Mouse (Mus musculus) stomach, embryonic 16.5 days (tissue): ENCODE data around the gene Wwp2. TPM values are rescaled to one million over a fixed set of nuclear protein-coding genes. Genes with fewer than 3 reads are reported as not detected.
A peak's percentile ranks its signal among the peaks of the same experiment; 100 is the strongest.

Experiments
- ATAC-seq: fragments of 200-750 bp; cut with Nextera tagmentation; 2 replicates; pipeline ENCODE4 v1.8.0; 2017; ENCODE audit warnings: moderate number of reproducible peaks, moderate TSS enrichment; ENCODE audit not compliant: insufficient read depth, low FRiP score
- H3K27ac ChIP-seq: fragments of 300-500 bp; sonication (generic); 2 replicates; pipeline ENCODE4 v1.5.1; 2014; ENCODE audit warnings: low read length
- H3K27me3 ChIP-seq: fragments of 300-500 bp; sonication (generic); 2 replicates; pipeline ENCODE4 v1.6.1; 2014; ENCODE audit warnings: low read length, control low read depth, mixed read lengths; ENCODE audit not compliant: control insufficient read depth, insufficient read depth
- H3K36me3 ChIP-seq: fragments of 300-500 bp; sonication (generic); 2 replicates; pipeline ENCODE4 v1.6.1; 2014; ENCODE audit warnings: low read length; ENCODE audit not compliant: control insufficient read depth, insufficient read depth
- H3K4me1 ChIP-seq: fragments of 300-500 bp; sonication (generic); 2 replicates; pipeline ENCODE4 v1.6.1; 2014; ENCODE audit warnings: low read length, control low read depth, mixed read lengths; ENCODE audit not compliant: control insufficient read depth, insufficient read depth
- H3K4me2 ChIP-seq: fragments of 300-500 bp; sonication (generic); 2 replicates; pipeline ENCODE4 v1.6.1; 2014; ENCODE audit warnings: low read depth, low read length, mixed read lengths
- H3K4me3 ChIP-seq: fragments of 300-500 bp; sonication (generic); replicated peaks from 2 replicates; pipeline ENCODE4 v1.5.1; 2014; ENCODE audit warnings: mild to moderate bottlenecking, low read length
- H3K9ac ChIP-seq: fragments of 300-500 bp; sonication (generic); 2 replicates; pipeline ENCODE4 v1.6.1; 2014; ENCODE audit warnings: low read length
- H3K9me3 ChIP-seq: fragments of 300-500 bp; sonication (generic); replicated peaks from 2 replicates; pipeline ENCODE4 v1.6.1; 2016; ENCODE audit warnings: low read length, control low read depth; ENCODE audit not compliant: control insufficient read depth
- WGBS: fragments of 180-500 bp; shearing (Covaris S2); extraction: QIAGEN DNeasy Blood & Tissue Kit; methylation state at CpG from one replicate; pipeline ENCODE4 v1.1.7; 2014; 5-methylcytosine and 5-hydroxymethylcytosine counted together
- polyA plus RNA-seq: library from polyadenylated mRNA; unstranded; fragments of >200 nt; fragmentation: Nextera tagmentation; extraction: Ambion mirVana; gene quantifications from 2 replicates; pipeline ENCODE4 v1.2.1, GENCODE M21; 2015

Wwp2 gene
- polyA plus RNA-seq, 1 experiment from 2014 or later: 36.2 TPM

DNA sequence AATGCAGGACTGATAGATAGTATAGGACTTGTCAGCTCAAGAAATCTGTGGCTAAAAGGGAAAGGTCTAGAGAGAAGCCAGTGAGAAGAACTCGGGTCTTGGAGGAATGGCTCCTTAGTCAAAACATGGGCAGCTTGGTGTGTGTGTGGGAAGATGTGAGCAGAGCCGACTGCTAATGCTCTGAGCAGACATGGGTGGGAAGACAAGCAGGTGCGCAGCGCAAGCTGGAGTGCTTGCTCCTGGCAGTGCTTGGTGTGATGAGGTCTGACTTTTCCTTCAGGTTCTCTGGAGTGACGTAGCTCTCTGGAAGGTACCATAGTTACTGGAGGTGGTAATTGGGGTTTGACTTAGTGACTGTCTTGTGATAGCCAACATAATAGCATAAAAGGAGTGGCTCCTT, 56.6 kb downstream of the Wwp2 start:
- Histone ChIP-seq H3K27ac (no peak overlapping the region), H3K4me1 (peaks cover 27% of the 10 kb centered on the region), H3K9me3 (no peaks in the 10 kb centered on the region), H3K9ac (no peak overlapping the region), H3K4me3 (no peak overlapping the region), H3K4me2 (no peak overlapping the region), H3K27me3 (no peaks in the 10 kb centered on the region), H3K36me3 (no peaks in the 10 kb centered on the region)
- WGBS: 84% methylated on average over 5 of the region's 5 CpGs
- no peak for ATAC-seq

DNA sequence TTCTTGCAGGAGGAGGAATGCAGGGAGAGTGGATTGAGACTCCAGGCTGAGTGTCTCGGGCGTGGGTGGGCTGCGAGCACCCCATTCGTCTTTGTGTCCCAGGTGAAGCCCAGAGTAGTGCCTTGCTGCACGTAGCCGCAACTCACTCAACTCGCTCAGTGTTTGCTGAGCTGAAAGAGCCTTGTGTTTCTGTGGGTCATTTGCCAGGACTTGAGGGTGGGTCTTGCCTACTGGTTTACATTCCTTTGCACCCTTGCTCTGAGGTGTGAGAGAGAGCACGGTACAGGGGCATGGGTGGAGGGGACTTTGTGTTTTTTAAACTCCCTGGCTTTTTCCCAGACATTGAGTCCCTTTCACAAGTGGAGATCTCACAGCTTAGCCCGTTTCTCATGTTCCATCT, 59.3 kb downstream of the Wwp2 start:
- no peaks in the 10 kb centered on the region for H3K27me3 ChIP-seq
- H3K27ac ChIP-seq: peak overlapping the region; percentile 72
- 42% methylated on average over 9 of the region's 9 CpGs for WGBS

DNA sequence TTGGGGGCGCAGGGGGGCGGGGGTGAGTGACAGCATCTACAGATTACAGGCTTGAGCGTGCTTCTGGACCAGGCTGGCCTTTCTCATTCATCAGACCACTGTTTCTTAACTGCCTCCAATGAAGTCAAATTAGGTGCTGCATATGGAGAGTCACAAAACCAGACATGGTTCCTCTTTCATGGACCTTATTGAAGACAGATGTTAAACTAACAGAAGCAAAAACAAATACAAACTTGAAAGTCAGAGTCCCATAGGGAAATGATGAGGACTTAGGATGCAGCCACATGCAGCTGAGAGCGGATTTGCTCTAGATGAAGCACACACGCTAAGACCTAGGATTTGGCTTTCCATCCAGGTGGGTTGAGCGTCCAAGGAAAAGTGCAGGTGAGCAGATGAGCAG, 61.5 kb downstream of the Wwp2 start:
- no peak overlapping the region for H3K4me3 ChIP-seq
- 83% methylated on average over 6 of the region's 6 CpGs for WGBS
- no peak overlapping the region for H3K4me2 ChIP-seq
- no peaks in the 10 kb centered on the region for H3K27me3 ChIP-seq
- H3K9me3 ChIP-seq: no peaks in the 10 kb centered on the region; the same call in 1 of the 2 replicates
- no peak overlapping the region for H3K27ac ChIP-seq
- 0 out of 2 replicates have a peak overlapping the region, but pooled peaks have one; percentile 29 for H3K9ac ChIP-seq
- no peak for ATAC-seq
- H3K36me3 ChIP-seq: no peaks in the 10 kb centered on the region
- H3K4me1 ChIP-seq: peaks cover 9% of the 10 kb centered on the region

More for the DNA sequence above, 59.3 kb downstream of the Wwp2 start:
- peaks cover 11% of the 10 kb centered on the region; the same call in 1 of the 2 replicates for H3K4me1 ChIP-seq
- ATAC-seq: peak; percentile 90
- H3K4me2 ChIP-seq: no peak overlapping the region
- no peak overlapping the region for H3K4me3 ChIP-seq
- no peaks in the 10 kb centered on the region for H3K9me3 ChIP-seq
- H3K36me3 ChIP-seq: no peaks in the 10 kb centered on the region
- 0 out of 2 replicates have a peak overlapping the region, but pooled peaks have one; percentile 51 for H3K9ac ChIP-seq

DNA sequence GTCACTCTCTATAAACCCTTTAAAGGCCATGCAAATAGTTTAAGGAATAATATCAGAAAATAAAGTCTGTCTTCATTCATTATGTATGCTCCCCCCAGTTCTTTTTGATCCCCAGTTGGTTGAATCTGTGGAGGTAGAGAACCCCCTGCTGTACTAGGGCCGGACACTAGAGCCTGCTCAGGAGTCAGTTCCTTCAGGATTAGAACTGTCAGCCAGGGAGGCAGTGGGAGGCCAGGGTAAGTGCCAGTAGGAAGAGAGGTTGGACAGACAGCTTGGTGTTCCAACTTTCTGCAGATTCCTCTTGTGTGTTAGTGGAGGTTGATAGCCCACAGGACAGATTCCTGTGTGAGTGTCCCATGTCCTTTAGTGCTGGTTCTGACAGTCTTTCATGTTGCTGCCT, 62.2 kb downstream of the Wwp2 start:
- Histone ChIP-seq H3K27me3 (no peaks in the 10 kb centered on the region), H3K4me1 (peaks cover 16% of the 10 kb centered on the region), H3K9ac (peak overlapping the region; percentile 23; the same call in 1 of the 2 replicates), H3K27ac (no peak overlapping the region; the same call in 1 of the 2 replicates), H3K9me3 (no peaks in the 10 kb centered on the region; the same call in 1 of the 2 replicates), H3K4me2 (no peak overlapping the region), H3K36me3 (no peaks in the 10 kb centered on the region), H3K4me3 (no peak overlapping the region)
- WGBS: 73% methylated on average over 1 of the region's 1 CpGs
- no peak for ATAC-seq

DNA sequence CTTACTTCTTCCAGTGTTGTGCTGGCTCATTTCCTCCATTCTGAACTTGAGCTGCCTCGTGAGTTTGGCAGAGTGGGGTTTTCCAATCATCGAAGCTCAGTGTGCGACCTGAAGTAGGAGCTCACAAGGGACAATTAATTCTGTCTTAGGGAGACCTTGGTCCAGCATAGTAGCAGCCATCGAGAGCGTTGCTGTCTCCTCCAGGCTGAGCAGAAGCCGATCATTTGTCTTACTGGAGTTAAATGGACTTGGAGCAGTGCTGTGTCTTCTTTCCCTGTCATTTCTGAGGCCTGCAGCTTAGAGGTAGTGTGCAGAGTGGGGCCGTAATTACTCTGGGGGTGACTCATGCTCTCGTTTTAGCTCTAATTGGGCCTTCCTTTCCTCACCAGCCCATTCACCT, 62.6 kb downstream of the Wwp2 start:
- no peaks in the 10 kb centered on the region; the same call in 1 of the 2 replicates for H3K9me3 ChIP-seq
- WGBS: 48% methylated on average over 8 of the region's 8 CpGs
- 0 out of 2 replicates have a peak, but pooled peaks have one; percentile 19 for ATAC-seq
- H3K4me1 ChIP-seq: peaks cover 20% of the 10 kb centered on the region
- H3K4me2 ChIP-seq: no peak overlapping the region
- no peaks in the 10 kb centered on the region for H3K27me3 ChIP-seq
- peak overlapping the region; percentile 23; the same call in 1 of the 2 replicates for H3K9ac ChIP-seq
- H3K4me3 ChIP-seq: no peak overlapping the region
- H3K27ac ChIP-seq: no peak overlapping the region; the same call in 1 of the 2 replicates
- H3K36me3 ChIP-seq: no peaks in the 10 kb centered on the region

DNA sequence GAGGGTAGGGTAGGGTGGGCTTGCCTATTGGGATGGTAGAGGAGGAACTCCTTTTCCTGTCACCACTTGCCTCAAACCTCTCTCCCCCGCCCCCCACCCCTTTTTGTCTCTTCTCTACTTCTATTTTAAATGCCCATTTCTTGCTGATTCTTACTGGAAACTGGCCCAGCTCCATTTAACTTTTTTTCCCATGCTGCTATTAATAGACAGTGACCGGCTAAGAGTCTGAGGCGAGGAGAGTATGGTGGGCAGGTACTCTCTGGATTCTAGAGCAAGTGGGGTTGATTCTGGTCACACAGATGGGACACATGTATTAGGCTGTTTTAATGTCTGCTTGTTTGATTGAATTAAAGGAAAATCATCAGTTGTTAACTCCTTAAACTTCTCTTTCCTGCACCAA, 63.4 kb downstream of the Wwp2 start:
- ATAC-seq: no peak
- Histone ChIP-seq H3K4me2 (no peak overlapping the region), H3K4me3 (no peak overlapping the region), H3K4me1 (peaks cover 23% of the 10 kb centered on the region), H3K27me3 (no peaks in the 10 kb centered on the region), H3K36me3 (no peaks in the 10 kb centered on the region), H3K9me3 (no peaks in the 10 kb centered on the region; the same call in 1 of the 2 replicates), H3K27ac (no peak overlapping the region), H3K9ac (no peak overlapping the region)
- 67% methylated on average over 3 of the region's 3 CpGs for WGBS

DNA sequence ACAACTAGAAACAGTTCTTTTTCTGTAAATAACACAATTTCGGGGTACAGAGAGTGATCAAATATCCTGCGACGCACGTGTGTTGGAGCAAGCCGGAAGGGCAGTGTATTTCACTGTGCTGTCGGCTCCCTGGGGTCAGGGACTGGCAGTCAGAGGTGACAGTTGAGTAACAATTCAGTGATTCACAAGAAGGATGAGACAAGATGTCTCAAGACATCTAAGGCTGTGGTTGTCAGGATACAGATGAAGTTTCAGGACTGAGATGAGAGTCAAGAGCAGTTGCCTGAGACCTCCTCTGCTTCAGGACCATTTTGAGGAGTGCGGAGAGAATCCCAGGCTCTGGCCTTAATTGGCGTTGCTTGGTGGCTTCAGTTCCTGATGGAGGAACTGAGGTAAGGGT, 66.2 kb downstream of the Wwp2 start:
- Histone ChIP-seq H3K9me3 (no peaks in the 10 kb centered on the region; the same call in 1 of the 2 replicates), H3K36me3 (0 out of 2 replicates have a peak, but pooled peaks cover 1% of the 10 kb centered on the region), H3K4me1 (peaks cover 21% of the 10 kb centered on the region), H3K27ac (no peak overlapping the region), H3K27me3 (no peaks in the 10 kb centered on the region), H3K4me2 (no peak overlapping the region), H3K4me3 (no peak overlapping the region), H3K9ac (no peak overlapping the region)
- WGBS: 79% methylated on average over 8 of the region's 8 CpGs
- no peak for ATAC-seq

DNA sequence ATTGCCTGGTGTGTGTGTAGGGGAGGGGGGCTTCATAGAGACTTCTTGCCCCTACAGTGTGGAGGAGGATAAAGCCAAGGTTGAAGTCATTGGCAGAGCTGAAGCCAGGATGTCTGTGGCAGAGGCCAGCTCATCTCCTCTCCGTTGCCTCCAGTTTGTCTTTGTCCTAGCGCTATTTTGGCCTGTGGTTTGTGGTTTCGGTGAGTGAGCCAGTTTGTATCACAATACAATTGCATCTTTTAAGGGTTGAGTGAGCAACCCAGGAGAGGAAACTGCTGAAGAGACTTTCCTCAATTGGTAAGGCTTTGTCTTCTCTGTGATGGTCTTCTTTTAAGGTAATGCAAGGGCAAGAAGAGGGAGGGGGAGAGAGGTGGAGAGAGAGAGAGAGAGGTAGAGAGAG, 66.8 kb downstream of the Wwp2 start:
- Histone ChIP-seq H3K36me3 (0 out of 2 replicates have a peak, but pooled peaks cover 4% of the 10 kb centered on the region), H3K27me3 (no peaks in the 10 kb centered on the region), H3K4me2 (no peak overlapping the region), H3K4me1 (peaks cover 19% of the 10 kb centered on the region), H3K4me3 (no peak overlapping the region), H3K9ac (no peak overlapping the region), H3K27ac (no peak overlapping the region), H3K9me3 (no peaks in the 10 kb centered on the region; the same call in 1 of the 2 replicates)
- WGBS: 75% methylated on average over 3 of the region's 3 CpGs
- no peak for ATAC-seq

DNA sequence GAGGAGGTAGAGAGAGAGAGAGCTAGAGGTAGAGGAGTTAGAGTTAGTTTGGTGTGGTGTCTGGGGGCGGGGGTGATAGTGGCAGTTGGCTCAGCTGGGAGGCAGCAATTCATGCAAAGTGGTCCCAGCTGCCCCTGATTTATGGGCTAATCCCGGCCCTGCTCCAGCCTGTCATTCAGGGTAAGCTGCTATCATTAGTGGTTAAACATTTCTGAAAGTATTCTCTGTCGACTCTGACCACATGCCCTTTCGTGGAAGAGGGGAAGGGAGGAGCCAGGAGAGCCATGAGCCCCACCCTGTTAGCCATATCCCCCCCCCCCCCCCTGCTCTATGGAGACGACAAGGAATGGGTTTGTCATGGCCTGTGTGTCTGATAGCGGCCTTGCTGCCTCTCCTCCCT, 67.2 kb downstream of the Wwp2 start:
- no peaks in the 10 kb centered on the region; the same call in 1 of the 2 replicates for H3K9me3 ChIP-seq
- H3K9ac ChIP-seq: no peak overlapping the region
- H3K4me3 ChIP-seq: no peak overlapping the region
- WGBS: 5% methylated on average over 6 of the region's 6 CpGs
- H3K4me2 ChIP-seq: no peak overlapping the region
- no peaks in the 10 kb centered on the region for H3K27me3 ChIP-seq
- H3K36me3 ChIP-seq: 0 out of 2 replicates have a peak, but pooled peaks cover 4% of the 10 kb centered on the region
- ATAC-seq: peak; percentile 56; the same call in 1 of the 2 replicates
- peaks cover 19% of the 10 kb centered on the region for H3K4me1 ChIP-seq
- no peak overlapping the region for H3K27ac ChIP-seq
